Mouse (Mus musculus): ENCODE measurements at regions not wholly inside any gene's neighbourhood (a gene's known extent, or its start where the extent isn't known, plus 50 kb on each side); places are given as distances from the start of the nearest gene placed in this dataset.
A peak's percentile ranks its signal among the peaks of the same experiment; 100 is the strongest.
"Not testable (repeated sequence)": the region's sequence is repeated elsewhere in the genome, so short reads cannot be mapped to it uniquely, and the experiment has no call there.

- no peak for DNase-seq (ENCODE audit: low spot score in 2 of 2)
Observed at GRCm38 (mm10) chr6:95058017-95058416, 59.0 kb upstream of the Kbtbd8 start.

GRCm38 (mm10) chr6:95056222-95056621 is 60.8 kb upstream of the Kbtbd8 start:
- no peak for DNase-seq (ENCODE audit: low spot score in 2 of 2)

GRCm38 (mm10) chr6:95053717-95054382 is 63.2 kb upstream of the Kbtbd8 start:
- DNase-seq (ENCODE audit: low spot score in 2 of 2): no peak

GRCm38 (mm10) chr6:95041351-95041750 is 75.7 kb upstream of the Kbtbd8 start:
- DNase-seq (ENCODE audit: low spot score in 2 of 2): not testable (repeated sequence)

- no peak for DNase-seq (ENCODE audit: low spot score in 2 of 2)
Observed at GRCm38 (mm10) chr6:95024239-95024638, 92.8 kb upstream of the Kbtbd8 start.

GRCm38 (mm10) chr6:95021724-95022123 is 95.3 kb upstream of the Kbtbd8 start:
- DNase-seq (ENCODE audit: low spot score in 2 of 2): no peak

GRCm38 (mm10) chr6:95017911-95018310 is 99.1 kb upstream of the Kbtbd8 start:
- DNase-seq (ENCODE audit: low spot score in 2 of 2): no peak

GRCm38 (mm10) chr6:95017484-95017883 is 99.6 kb upstream of the Kbtbd8 start:
- DNase-seq (ENCODE audit: low spot score in 2 of 2): no peak

- DNase-seq (ENCODE audit: low spot score in 2 of 2): no peak
Observed at GRCm38 (mm10) chr6:95013096-95013495, 103.9 kb upstream of the Kbtbd8 start.

- no peak for DNase-seq (ENCODE audit: low spot score in 2 of 2)
Observed at GRCm38 (mm10) chr6:95006485-95006884, 110.6 kb upstream of the Kbtbd8 start.

- DNase-seq (ENCODE audit: low spot score in 2 of 2): no peak
Observed at GRCm38 (mm10) chr6:95003716-95004115, 113.3 kb upstream of the Kbtbd8 start.

GRCm38 (mm10) chr6:94999562-94999961 is 117.5 kb upstream of the Kbtbd8 start:
- no peak for DNase-seq (ENCODE audit: low spot score in 2 of 2)

- DNase-seq (ENCODE audit: low spot score in 2 of 2): no peak
Observed at GRCm38 (mm10) chr6:94999002-94999401, 118.0 kb upstream of the Kbtbd8 start.

GRCm38 (mm10) chr6:94998371-94998770 is 118.7 kb upstream of the Kbtbd8 start:
- DNase-seq (ENCODE audit: low spot score in 2 of 2): no peak

GRCm38 (mm10) chr6:94994376-94994775 is 122.7 kb upstream of the Kbtbd8 start:
- no peak for DNase-seq (ENCODE audit: low spot score in 2 of 2)

- DNase-seq (ENCODE audit: low spot score in 2 of 2): no peak
Observed at GRCm38 (mm10) chr6:94987427-94987826, 129.6 kb upstream of the Kbtbd8 start.

GRCm38 (mm10) chr6:94986346-94986745 is 130.7 kb upstream of the Kbtbd8 start:
- peak; percentile 4 to 16 for DNase-seq (ENCODE audit: low spot score in 2 of 2)

GRCm38 (mm10) chr6:94984411-94984895 is 132.6 kb upstream of the Kbtbd8 start:
- DNase-seq (ENCODE audit: low spot score in 2 of 2): no peak

- no peak for DNase-seq (ENCODE audit: low spot score in 2 of 2)
Observed at GRCm38 (mm10) chr6:94968683-94969082, 148.4 kb upstream of the Kbtbd8 start.

- DNase-seq (ENCODE audit: low spot score in 2 of 2): no peak
Observed at GRCm38 (mm10) chr6:94966962-94967361, 150.1 kb upstream of the Kbtbd8 start.

GRCm38 (mm10) chr6:94963204-94963603 is 153.8 kb upstream of the Kbtbd8 start:
- no peak for DNase-seq (ENCODE audit: low spot score in 2 of 2)

GRCm38 (mm10) chr6:94962411-94963087 is 154.5 kb upstream of the Kbtbd8 start:
- no peak for DNase-seq (ENCODE audit: low spot score in 2 of 2)

GRCm38 (mm10) chr6:94961821-94962220 is 155.2 kb upstream of the Kbtbd8 start:
- DNase-seq (ENCODE audit: low spot score in 2 of 2): no peak

Measured in natural killer cell, adult 2 months (primary cell).